Mouse (Mus musculus): ENCODE data around the gene Dgcr2. TPM values are rescaled to one million over a fixed set of nuclear protein-coding genes. Genes with fewer than 3 reads are reported as not detected.
A peak's percentile ranks its signal among the peaks of the same experiment; 100 is the strongest.

The Dgcr2 gene
- polyA plus RNA-seq, 1 experiment from 2014 or later: 94.0 TPM

DNA sequence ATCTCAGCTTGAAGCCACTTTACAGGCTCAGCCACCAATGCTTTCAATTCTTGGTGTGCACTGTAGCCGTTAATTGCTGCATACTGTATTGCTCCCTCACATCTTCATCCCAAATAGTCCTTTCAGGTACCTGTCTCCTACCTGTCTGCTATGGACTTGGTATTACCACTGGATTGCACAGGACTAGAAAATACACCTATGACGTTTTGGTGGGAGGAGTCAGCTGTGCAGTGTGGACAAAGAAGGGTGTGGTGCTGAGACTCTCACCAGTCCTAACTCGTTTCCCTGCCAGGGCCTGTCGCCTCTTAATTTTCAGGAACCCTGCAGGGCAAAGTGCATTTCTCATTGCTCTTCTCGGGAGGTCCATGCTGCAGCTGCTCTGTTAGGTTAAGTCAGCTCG is 32.6 kb downstream of the Dgcr2 start:
- no peaks in the 10 kb centered on the region for H3K4me1 ChIP-seq (replicated peaks)
- 73% methylated on average over 6 of the region's 6 CpGs for WGBS
- H3K27me3 ChIP-seq: no peaks in the 10 kb centered on the region
- ATAC-seq (ENCODE audit: low FRiP score): no peak
- no peak overlapping the region for H3K9ac ChIP-seq
- H3K4me3 ChIP-seq: no peak overlapping the region
- H3K36me3 ChIP-seq: peaks cover 34% of the 10 kb centered on the region
- no peak overlapping the region for H3K4me2 ChIP-seq
- no peaks in the 10 kb centered on the region for H3K9me3 ChIP-seq
- H3K27ac ChIP-seq: no peak overlapping the region

DNA sequence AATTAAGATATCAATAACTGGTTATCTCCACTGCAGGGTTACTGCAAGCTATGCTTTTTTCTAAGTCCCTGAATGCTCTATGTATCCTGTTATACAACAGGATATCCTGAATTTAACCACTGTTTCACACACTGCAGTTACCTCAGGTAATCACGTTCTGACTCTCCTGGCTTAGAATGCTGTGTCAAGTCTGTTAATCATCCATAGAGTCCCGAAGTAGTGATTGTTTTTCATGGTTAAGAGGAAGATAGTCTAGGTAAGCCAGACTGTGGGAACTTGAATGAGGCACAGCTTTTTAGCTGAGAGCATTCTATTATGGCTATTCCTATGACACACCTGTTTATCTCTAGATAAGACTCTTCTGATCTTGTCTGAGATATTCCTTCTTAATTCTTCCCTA is 33.1 kb downstream of the Dgcr2 start:
- no peak overlapping the region for H3K4me2 ChIP-seq
- H3K9ac ChIP-seq: no peak overlapping the region
- peaks cover 35% of the 10 kb centered on the region for H3K36me3 ChIP-seq
- no peaks in the 10 kb centered on the region for H3K27me3 ChIP-seq
- 95% methylated on average over 2 of the region's 2 CpGs for WGBS
- no peak for ATAC-seq (ENCODE audit: low FRiP score)
- no peaks in the 10 kb centered on the region for H3K9me3 ChIP-seq
- no peaks in the 10 kb centered on the region for H3K4me1 ChIP-seq (replicated peaks)
- H3K27ac ChIP-seq: no peak overlapping the region
- no peak overlapping the region for H3K4me3 ChIP-seq

DNA sequence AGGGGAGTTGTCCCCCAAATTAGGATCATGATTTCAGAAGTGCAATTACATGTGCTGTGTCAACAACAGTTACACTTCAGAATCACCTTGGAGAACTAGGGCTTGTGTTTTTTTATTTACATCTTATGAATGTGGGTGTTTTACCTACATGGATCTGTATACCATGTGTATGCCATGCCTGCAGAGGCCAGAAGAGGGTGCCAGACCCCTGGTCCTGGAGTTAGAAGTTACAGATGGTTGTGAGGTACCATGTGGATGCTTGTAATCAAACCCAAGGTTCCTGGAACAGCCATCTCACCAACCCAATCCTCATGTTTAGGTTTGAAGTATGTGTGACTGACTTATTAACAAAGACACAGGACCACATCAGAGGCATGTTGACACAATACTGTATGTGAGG is 39.8 kb downstream of the Dgcr2 start:
- Histone ChIP-seq H3K4me1 (replicated peaks) (no peaks in the 10 kb centered on the region), H3K4me3 (no peak overlapping the region), H3K36me3 (peaks cover 66% of the 10 kb centered on the region), H3K4me2 (no peak overlapping the region), H3K9ac (no peak overlapping the region), H3K27ac (no peak overlapping the region), H3K27me3 (no peaks in the 10 kb centered on the region), H3K9me3 (no peaks in the 10 kb centered on the region)
- no peak for ATAC-seq (ENCODE audit: low FRiP score)

DNA sequence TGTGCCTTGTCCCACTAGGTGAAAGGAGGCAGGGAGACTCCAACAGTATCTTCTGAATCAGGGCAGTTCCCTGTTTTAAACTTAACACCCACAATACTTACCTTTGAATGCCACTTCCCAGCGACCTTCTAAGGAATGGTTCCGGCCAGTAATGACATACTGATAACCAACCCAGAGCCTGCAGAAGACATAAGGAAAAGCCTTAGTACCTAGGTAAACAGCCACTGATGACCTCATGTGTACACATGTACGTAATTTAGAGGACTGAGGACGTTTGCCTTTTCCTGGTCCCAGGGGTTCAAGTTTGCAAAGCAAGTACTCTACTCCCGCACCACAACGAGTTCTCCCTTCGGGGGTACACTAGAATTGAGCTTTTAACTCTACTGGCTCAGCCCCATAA is 41.2 kb downstream of the Dgcr2 start:
- Histone ChIP-seq H3K4me2 (no peak overlapping the region), H3K27me3 (no peaks in the 10 kb centered on the region), H3K4me3 (no peak overlapping the region), H3K4me1 (replicated peaks) (no peaks in the 10 kb centered on the region), H3K27ac (no peak overlapping the region), H3K36me3 (peaks cover 77% of the 10 kb centered on the region), H3K9me3 (no peaks in the 10 kb centered on the region), H3K9ac (no peak overlapping the region)
- WGBS: 92% methylated on average over 7 of the region's 7 CpGs
- no peak for ATAC-seq (ENCODE audit: low FRiP score)

DNA sequence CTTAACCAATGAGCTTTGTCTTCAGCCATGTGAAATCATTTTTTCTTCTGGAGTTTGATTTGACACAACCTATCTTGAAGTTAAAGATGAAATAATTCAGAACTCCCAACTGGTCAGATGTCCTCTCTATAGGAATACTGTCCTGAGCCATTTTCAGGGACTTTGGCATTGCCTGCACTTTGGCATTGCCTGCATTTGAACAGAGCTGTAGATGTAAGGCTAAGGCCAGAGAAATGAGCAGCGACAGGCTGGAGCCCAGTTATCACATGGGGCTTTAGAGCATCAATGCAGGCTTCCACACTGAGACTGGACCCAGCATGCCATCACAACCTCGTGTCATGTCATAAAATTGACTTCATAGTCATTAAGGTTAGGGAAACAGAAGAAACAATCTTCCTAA is 45.1 kb downstream of the Dgcr2 start:
- no peak overlapping the region for H3K4me3 ChIP-seq
- H3K9ac ChIP-seq: no peak overlapping the region
- H3K4me1 ChIP-seq (replicated peaks): no peaks in the 10 kb centered on the region

DNA sequence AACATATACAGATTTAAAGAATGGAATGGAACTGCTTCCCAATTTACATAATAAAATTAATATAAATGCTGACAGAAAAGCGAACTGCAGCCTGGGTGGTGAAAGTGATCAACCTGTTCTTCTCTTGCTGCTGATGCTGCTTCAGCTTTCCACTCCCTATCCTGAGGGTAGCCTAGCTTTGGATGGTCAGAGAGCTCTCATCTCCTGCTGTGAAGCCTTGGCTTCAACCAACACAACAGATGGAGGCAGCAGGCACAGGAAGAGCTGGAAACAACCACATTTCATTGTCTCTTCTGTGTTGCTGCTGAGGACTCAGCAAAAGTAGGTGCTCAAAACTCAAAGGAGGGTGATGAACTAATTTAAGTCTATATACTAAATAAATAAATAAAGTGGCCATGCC is 46.5 kb downstream of the Dgcr2 start:
- 90% methylated on average over 1 of the region's 1 CpGs for WGBS
- Histone ChIP-seq H3K9me3 (no peaks in the 10 kb centered on the region), H3K27me3 (no peaks in the 10 kb centered on the region), H3K36me3 (peaks cover 86% of the 10 kb centered on the region), H3K4me1 (replicated peaks) (no peaks in the 10 kb centered on the region), H3K27ac (no peak overlapping the region), H3K4me3 (no peak overlapping the region), H3K9ac (no peak overlapping the region), H3K4me2 (no peak overlapping the region)
- ATAC-seq (ENCODE audit: low FRiP score): no peak

More for the DNA sequence above, 45.1 kb downstream of the Dgcr2 start:
- WGBS: 90% methylated on average over 2 of the region's 2 CpGs
- Histone ChIP-seq H3K36me3 (peaks cover 88% of the 10 kb centered on the region), H3K27me3 (no peaks in the 10 kb centered on the region), H3K9me3 (no peaks in the 10 kb centered on the region), H3K27ac (no peak overlapping the region), H3K4me2 (no peak overlapping the region)
- no peak for ATAC-seq (ENCODE audit: low FRiP score)

DNA sequence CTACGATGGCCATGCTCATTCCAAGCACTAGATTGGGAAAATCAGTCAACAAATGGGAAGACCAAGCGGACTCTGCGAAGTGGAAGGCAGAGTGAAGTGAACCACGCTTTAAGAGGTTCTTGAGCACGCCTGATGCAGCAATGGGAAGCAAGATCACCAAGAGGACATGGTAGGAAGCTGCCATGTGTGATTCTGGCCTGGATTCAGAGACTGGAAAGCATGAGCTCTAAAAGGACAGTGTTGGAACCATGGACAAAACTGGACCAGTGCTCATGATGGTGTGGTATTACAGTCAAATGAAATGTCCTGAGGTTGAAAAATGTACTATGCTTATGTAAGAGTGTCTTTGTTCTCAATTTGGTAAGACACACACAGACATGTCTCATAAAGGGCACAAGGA is 47.0 kb downstream of the Dgcr2 start:
- Histone ChIP-seq H3K27me3 (no peaks in the 10 kb centered on the region), H3K9me3 (no peaks in the 10 kb centered on the region), H3K4me3 (no peak overlapping the region), H3K4me2 (no peak overlapping the region), H3K9ac (no peak overlapping the region), H3K4me1 (replicated peaks) (no peaks in the 10 kb centered on the region), H3K36me3 (peaks cover 86% of the 10 kb centered on the region), H3K27ac (no peak overlapping the region)
- no peak for ATAC-seq (ENCODE audit: low FRiP score)
- WGBS: 97% methylated on average over 5 of the region's 5 CpGs

DNA sequence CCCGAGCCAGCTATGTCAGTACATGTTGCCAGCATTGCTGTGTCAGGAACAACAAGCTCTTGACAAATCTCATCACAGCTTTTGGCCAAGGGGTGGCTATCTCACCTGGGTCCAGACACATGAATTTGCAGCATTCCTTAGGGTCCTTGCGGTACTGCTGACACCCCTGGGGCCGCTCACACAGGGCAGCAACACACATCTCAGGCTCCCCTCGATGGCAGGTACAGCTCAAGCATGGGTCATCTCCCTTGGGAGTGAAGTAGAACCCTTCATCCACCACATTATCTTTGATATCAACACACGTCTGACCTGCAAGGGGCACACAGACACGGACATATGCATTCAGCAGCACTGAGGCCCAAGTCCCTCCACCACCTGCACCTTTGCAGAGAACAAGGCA is 48.9 kb downstream of the Dgcr2 start:
- H3K27ac ChIP-seq: no peak overlapping the region
- no peaks in the 10 kb centered on the region for H3K27me3 ChIP-seq
- H3K4me3 ChIP-seq: no peak overlapping the region
- H3K9ac ChIP-seq: no peak overlapping the region
- ATAC-seq (ENCODE audit: low FRiP score): no peak; the same call in 1 of the 2 replicates
- H3K4me2 ChIP-seq: no peak overlapping the region
- no peaks in the 10 kb centered on the region for H3K9me3 ChIP-seq
- peaks cover 88% of the 10 kb centered on the region for H3K36me3 ChIP-seq
- WGBS: 89% methylated on average over 6 of the region's 6 CpGs
- no peaks in the 10 kb centered on the region for H3K4me1 ChIP-seq (replicated peaks)

DNA sequence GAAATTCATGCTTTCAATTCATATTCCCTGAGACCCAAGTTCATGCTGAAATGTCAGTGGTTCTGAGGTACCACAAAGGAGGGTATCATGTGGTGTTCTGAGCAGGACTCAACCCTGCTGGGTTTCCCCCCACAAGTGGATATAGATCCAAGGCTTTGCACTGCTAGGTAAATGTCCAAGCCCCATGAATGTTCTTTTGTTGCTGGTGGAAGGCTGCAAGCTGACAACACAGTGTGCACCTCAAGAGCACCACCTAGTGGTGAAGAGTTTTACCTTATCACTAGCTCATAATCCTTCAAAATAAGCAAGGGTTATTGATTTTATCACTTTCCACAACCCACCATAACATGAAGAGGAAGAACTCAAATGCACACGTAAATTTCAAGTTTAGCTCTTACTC is 49.4 kb downstream of the Dgcr2 start:
- no peaks in the 10 kb centered on the region for H3K9me3 ChIP-seq
- peaks cover 88% of the 10 kb centered on the region for H3K36me3 ChIP-seq
- H3K4me3 ChIP-seq: no peak overlapping the region
- no peak overlapping the region for H3K4me2 ChIP-seq
- 40% methylated on average over 1 of the region's 1 CpGs for WGBS
- peak; percentile 54 for ATAC-seq (ENCODE audit: low FRiP score)
- no peaks in the 10 kb centered on the region for H3K4me1 ChIP-seq (replicated peaks)
- 0 out of 2 replicates have a peak overlapping the region, but pooled peaks have one; percentile 49 for H3K9ac ChIP-seq
- H3K27ac ChIP-seq: peak overlapping the region; percentile 82
- H3K27me3 ChIP-seq: no peaks in the 10 kb centered on the region

DNA sequence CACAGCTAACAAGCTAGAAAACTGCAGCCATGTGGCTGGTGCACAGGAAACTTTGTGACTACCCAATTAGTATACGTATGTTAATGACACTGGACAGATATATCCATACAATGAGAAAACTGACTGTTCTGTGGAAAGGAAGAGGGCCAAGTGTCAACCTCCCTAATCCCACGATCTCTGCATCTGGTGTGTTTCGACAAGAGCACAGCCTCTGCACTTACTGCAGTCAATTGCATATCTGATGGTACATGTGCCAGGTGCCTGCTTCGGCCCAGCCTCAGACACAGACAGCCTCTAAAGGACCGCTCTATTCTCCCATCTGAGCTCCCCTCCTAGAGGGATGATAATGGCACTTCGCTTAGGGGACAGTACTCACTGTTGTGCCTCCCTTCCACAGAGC is 49.9 kb downstream of the Dgcr2 start:
- no peaks in the 10 kb centered on the region for H3K27me3 ChIP-seq
- H3K9me3 ChIP-seq: no peaks in the 10 kb centered on the region
- peak; percentile 40 for ATAC-seq (ENCODE audit: low FRiP score)
- H3K36me3 ChIP-seq: peaks cover 89% of the 10 kb centered on the region
- 97% methylated on average over 6 of the region's 6 CpGs for WGBS
- H3K9ac ChIP-seq: peak overlapping the region; percentile 49; the same call in 1 of the 2 replicates
- no peak overlapping the region for H3K4me2 ChIP-seq
- no peak overlapping the region for H3K4me3 ChIP-seq
- H3K27ac ChIP-seq: peak overlapping the region; percentile 82
- H3K4me1 ChIP-seq (replicated peaks): no peaks in the 10 kb centered on the region

DNA sequence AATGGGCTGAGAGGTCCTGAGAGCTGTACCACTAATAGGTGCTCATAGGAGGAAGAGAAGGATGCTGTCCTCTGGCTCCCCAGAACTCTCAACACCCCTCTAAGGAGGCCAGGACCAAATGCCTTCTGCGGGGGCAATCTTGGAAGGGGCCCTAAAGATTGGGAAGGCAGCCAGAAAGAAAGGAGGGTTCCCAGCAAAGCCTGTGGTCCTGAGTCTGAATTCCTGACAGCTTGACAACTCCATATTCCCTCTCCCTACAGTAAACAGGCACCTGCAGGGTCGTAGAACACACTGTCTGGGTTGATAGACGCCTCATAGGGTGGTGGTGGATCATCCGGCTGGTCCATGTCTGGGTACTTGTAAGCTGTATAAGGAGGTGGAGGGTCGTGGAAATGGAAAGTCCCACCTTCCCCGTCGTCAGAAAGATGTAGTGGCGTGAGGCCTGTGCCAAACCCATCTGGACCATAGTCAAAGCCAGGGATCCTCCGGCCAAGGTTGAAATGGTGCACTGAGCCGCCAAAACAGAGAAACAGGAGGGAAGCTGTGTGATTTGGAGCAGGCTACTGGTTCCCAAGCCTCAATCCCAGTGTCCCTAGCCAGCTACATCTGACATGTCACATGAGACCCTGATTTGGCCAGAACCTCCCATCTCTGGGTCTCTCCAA is 54.5 kb downstream of the Dgcr2 start:
- Histone ChIP-seq H3K4me1 (replicated peaks) (no peaks in the 10 kb centered on the region), H3K4me2 (no peak overlapping the region), H3K36me3 (peaks cover 92% of the 10 kb centered on the region), H3K27ac (no peak overlapping the region), H3K9ac (no peak overlapping the region), H3K4me3 (no peak overlapping the region), H3K27me3 (no peaks in the 10 kb centered on the region), H3K9me3 (no peaks in the 10 kb centered on the region)
- no peak for ATAC-seq (ENCODE audit: low FRiP score)
- WGBS: 94% methylated on average over 10 of the region's 10 CpGs

DNA sequence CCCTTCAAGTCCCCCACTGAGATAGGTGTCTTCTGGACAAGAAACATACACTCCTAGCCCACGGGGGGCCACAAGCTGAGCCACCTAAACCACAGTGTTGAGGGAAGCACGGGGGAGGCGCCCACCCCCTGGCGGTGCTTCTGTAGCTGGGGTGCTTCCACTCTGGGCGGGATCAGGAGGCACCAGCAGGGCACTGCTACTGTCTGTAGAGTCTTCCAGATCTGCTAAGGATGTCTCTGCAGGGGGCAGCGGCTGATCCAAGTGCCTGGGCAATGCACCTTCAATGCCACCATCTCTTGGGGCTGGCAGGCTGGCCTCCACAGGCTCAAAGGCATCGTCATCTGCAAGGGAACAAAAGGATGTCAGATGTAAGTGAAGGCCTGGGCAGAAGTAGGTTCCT is 55.9 kb downstream of the Dgcr2 start:
- WGBS: 96% methylated on average over 7 of the region's 7 CpGs
- no peak overlapping the region for H3K4me3 ChIP-seq
- no peak overlapping the region for H3K4me2 ChIP-seq
- no peaks in the 10 kb centered on the region for H3K4me1 ChIP-seq (replicated peaks)
- no peak for ATAC-seq (ENCODE audit: low FRiP score)
- H3K36me3 ChIP-seq: peaks cover 85% of the 10 kb centered on the region
- H3K27me3 ChIP-seq: peaks cover 11% of the 10 kb centered on the region
- H3K9ac ChIP-seq: no peak overlapping the region
- H3K9me3 ChIP-seq: no peaks in the 10 kb centered on the region
- H3K27ac ChIP-seq: no peak overlapping the region

DNA sequence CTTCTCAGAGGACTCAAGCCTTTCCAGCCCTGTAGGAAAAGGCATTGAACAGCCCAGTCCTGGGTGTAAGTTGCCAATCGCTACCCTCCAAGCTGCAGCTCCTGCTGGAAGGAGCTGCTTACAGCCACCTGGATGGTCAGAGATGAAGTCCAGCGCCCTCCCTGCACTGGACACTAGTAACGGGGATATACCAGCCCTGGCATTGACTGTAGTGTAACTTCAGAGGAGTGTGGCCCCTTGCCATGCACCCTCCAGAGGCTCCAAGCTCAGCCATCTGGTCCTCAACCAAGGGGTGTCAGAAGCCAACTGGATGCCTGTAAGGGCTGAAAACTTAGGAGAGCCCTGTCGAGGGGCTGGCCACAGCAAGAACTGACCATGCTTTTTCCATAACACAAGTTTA is 58.4 kb downstream of the Dgcr2 start:
- H3K4me2 ChIP-seq: no peak overlapping the region
- no peaks in the 10 kb centered on the region for H3K9me3 ChIP-seq
- ATAC-seq (ENCODE audit: low FRiP score): no peak
- 0 out of 2 replicates have a peak overlapping the region, but pooled peaks have one; percentile 35 for H3K9ac ChIP-seq
- no peak overlapping the region for H3K4me3 ChIP-seq
- peaks cover 35% of the 10 kb centered on the region for H3K27me3 ChIP-seq
- H3K36me3 ChIP-seq: peaks cover 61% of the 10 kb centered on the region
- no peak overlapping the region for H3K27ac ChIP-seq
- peaks cover 7% of the 10 kb centered on the region for H3K4me1 ChIP-seq (replicated peaks)
- WGBS: 91% methylated on average over 4 of the region's 4 CpGs
